Mouse (Mus musculus) heart, embryonic 15.5 days (tissue): ENCODE data around the gene Myt1l. TPM values are rescaled to one million over a fixed set of nuclear protein-coding genes. Genes with fewer than 3 reads are reported as not detected.

Experiments
- ATAC-seq: fragments of 200-750 bp; cut with Nextera tagmentation; replicated peaks from 2 replicates; pipeline ENCODE4 v1.8.0; 2017; ENCODE audit warnings: low read depth, moderate TSS enrichment; ENCODE audit not compliant: insufficient number of reproducible peaks, insufficient read depth, low FRiP score
- H3K27ac ChIP-seq: fragments of 300-500 bp; sonication (generic); 2 replicates; pipeline ENCODE4 v1.5.1; 2015; ENCODE audit warnings: mild to moderate bottlenecking, inconsistent platforms
- H3K27me3 ChIP-seq: fragments of 300-500 bp; sonication (generic); 2 replicates; pipeline ENCODE4 v1.6.1; 2015; ENCODE audit warnings: inconsistent platforms
- H3K36me3 ChIP-seq: fragments of 300-500 bp; sonication (generic); 2 replicates; pipeline ENCODE4 v1.6.1; 2015; ENCODE audit warnings: mild to moderate bottlenecking, inconsistent platforms
- H3K4me1 ChIP-seq: fragments of 300-500 bp; sonication (generic); replicated peaks from 2 replicates; pipeline ENCODE4 v1.6.1; 2015; ENCODE audit warnings: inconsistent platforms
- H3K4me2 ChIP-seq: fragments of 300-500 bp; sonication (generic); 2 replicates; pipeline ENCODE4 v1.6.1; 2015; ENCODE audit warnings: inconsistent platforms, mild to moderate bottlenecking, moderate library complexity
- H3K4me3 ChIP-seq: fragments of 300-500 bp; sonication (generic); 2 replicates; pipeline ENCODE4 v1.5.1; 2015; ENCODE audit warnings: mild to moderate bottlenecking, inconsistent platforms
- H3K9ac ChIP-seq: fragments of 300-500 bp; sonication (generic); 2 replicates; pipeline ENCODE4 v1.6.1; 2015; ENCODE audit warnings: mild to moderate bottlenecking, inconsistent platforms
- H3K9me3 ChIP-seq: fragments of 300-500 bp; sonication (generic); replicated peaks from 2 replicates; pipeline ENCODE4 v1.6.1; 2016; ENCODE audit warnings: inconsistent platforms
- WGBS: fragments of 180-500 bp; shearing (Covaris S2); methylation state at CpG from one replicate; pipeline ENCODE4 v1.1.7; 2015; ENCODE audit warnings: mixed read lengths; 5-methylcytosine and 5-hydroxymethylcytosine counted together
- polyA plus RNA-seq: library from polyadenylated mRNA; unstranded; fragments of >200 nt; fragmentation: Nextera tagmentation; extraction: Ambion mirVana; gene quantifications from 2 replicates; pipeline ENCODE4 v1.2.1, GENCODE M21; 2015

Gene Myt1l
- polyA plus RNA-seq, 1 experiment from 2014 or later: 0.05 TPM

DNA sequence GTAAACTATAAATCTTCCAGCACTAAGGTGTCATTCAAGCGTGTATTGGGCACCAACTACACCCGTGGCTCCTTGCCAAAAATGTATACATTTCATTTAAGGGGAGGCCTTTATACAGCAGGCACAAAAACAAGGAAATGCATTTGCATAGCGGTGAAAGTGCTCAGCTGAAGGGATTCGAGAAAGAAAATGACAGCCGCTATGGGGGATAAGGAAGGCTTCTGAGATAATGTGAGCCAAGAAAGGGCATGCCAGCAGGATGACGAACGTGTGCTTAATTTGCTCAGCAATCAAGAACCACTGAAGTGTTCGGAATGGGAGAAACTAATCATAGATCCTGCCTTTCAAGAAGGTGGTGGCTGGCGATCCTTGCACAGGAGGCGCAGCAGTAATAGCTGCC, 170.8 kb downstream of the Myt1l start:
- Histone ChIP-seq H3K27ac (no peak overlapping the region), H3K27me3 (no peaks in the 10 kb centered on the region), H3K4me2 (no peak overlapping the region), H3K4me3 (no peak overlapping the region), H3K9ac (no peak overlapping the region), H3K9me3 (no peaks in the 10 kb centered on the region), H3K36me3 (no peaks in the 10 kb centered on the region), H3K4me1 (peaks cover 39% of the 10 kb centered on the region)
- ATAC-seq: no peak
- 29% methylated on average over 10 of the region's 10 CpGs for WGBS

DNA sequence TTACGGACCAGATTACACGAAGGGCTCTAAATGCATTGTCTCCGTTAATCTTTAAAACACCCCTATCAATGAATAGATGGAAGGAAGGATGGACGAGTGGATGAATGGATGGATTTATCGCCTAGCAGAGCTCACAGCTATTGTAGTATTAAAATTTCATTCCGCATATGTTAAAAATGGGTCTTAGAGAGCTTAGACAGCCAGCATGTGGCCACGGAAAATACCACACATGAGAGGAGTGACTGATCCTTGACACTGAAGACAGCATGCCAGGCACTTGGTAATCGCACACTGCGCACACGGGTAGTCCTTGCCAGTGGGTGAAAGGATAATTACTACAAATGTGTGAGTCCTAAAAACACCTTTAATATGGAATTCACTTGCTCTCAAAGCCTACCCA, 171.2 kb downstream of the Myt1l start:
- Histone ChIP-seq H3K4me2 (no peak overlapping the region), H3K27ac (no peak overlapping the region), H3K27me3 (no peaks in the 10 kb centered on the region), H3K4me3 (no peak overlapping the region), H3K36me3 (no peaks in the 10 kb centered on the region), H3K9me3 (no peaks in the 10 kb centered on the region), H3K9ac (no peak overlapping the region), H3K4me1 (peaks cover 39% of the 10 kb centered on the region)
- WGBS: 70% methylated on average over 10 of the region's 10 CpGs
- no peak for ATAC-seq

DNA sequence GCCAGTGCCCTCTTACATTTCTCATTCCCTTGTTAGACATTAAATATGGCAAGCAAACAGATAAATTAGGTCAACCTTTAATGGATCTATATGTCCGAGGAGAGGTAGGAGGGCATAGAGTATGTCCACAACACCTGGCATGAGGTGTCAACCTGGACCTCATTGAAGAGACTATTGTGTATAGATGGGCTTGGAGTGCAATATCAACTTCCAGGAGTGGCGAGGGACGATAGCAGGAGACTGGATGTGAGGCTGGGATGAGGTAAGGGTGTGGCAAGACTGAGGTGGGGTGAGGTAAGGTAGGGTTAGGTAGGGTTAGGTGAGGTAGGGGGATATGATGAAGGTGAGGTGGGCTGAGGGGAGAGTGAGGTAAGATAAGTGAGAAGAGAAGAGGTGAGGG, 171.8 kb downstream of the Myt1l start:
- WGBS: 91% methylated on average over 3 of the region's 3 CpGs
- peaks cover 38% of the 10 kb centered on the region for H3K4me1 ChIP-seq
- ATAC-seq: no peak
- no peak overlapping the region for H3K27ac ChIP-seq
- H3K36me3 ChIP-seq: no peaks in the 10 kb centered on the region
- no peaks in the 10 kb centered on the region for H3K9me3 ChIP-seq
- no peaks in the 10 kb centered on the region for H3K27me3 ChIP-seq
- H3K4me2 ChIP-seq: no peak overlapping the region
- H3K9ac ChIP-seq: no peak overlapping the region
- no peak overlapping the region for H3K4me3 ChIP-seq

DNA sequence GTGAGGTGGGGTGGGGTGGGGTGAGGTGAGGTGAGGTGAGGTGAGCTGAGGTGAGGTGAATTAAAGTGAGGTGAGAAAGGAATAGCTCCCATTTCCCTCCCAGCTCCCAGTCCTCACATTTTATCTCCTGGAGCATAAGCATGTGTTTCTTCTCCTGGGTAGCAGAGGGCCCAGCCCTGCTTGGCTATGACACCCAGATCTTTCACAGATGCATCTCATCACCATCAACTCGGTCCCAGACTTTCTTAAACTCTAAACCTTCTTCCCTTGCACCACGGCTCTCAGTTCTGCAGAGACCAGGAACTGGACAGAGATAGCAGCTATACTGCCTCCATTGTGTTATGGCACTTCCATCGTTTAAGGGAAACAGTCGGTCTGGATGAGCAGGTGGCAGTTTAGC, 172.9 kb downstream of the Myt1l start:
- Histone ChIP-seq H3K36me3 (no peaks in the 10 kb centered on the region), H3K27me3 (no peaks in the 10 kb centered on the region), H3K27ac (no peak overlapping the region), H3K4me1 (peaks cover 31% of the 10 kb centered on the region), H3K9ac (no peak overlapping the region), H3K4me2 (no peak overlapping the region), H3K4me3 (no peak overlapping the region), H3K9me3 (no peaks in the 10 kb centered on the region)
- 51% methylated on average over 4 of the region's 4 CpGs for WGBS
- no peak for ATAC-seq

DNA sequence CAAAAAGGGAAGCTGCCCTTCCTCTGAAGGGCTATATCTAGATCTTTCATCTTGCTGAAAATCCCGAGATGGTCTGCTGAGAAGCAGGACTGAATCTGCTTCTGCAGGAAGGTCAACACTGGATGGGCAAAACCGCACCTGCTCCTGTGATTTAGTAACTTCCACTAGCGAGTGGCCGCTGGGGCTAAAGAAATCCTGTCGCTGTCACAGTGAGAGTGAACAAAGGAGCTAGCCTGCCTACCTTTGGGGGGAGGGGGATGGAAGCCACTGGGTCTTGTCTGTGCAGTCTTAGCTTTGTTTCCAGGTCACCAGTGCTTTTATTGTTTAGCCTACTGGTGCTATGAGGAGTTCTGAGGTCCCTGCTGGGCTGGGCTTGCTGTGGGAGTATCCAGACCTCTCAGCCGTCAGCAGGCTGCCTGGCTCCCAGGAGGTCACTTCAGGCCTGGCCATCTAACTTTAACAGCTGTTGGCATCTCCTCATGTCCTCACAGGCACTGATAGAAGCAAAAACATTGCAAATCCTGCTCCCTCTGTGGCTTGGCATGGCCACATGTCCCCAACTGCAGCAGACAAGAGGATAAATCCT, 173.6 kb downstream of the Myt1l start:
- Histone ChIP-seq H3K4me1 (peaks cover 29% of the 10 kb centered on the region), H3K4me2 (no peak overlapping the region), H3K27me3 (no peaks in the 10 kb centered on the region), H3K36me3 (no peaks in the 10 kb centered on the region), H3K9ac (no peak overlapping the region), H3K9me3 (no peaks in the 10 kb centered on the region), H3K27ac (peak overlapping the region; percentile 16; the same call in 1 of the 2 replicates), H3K4me3 (no peak overlapping the region)
- ATAC-seq: no peak
- WGBS: 42% methylated on average over 6 of the region's 6 CpGs

DNA sequence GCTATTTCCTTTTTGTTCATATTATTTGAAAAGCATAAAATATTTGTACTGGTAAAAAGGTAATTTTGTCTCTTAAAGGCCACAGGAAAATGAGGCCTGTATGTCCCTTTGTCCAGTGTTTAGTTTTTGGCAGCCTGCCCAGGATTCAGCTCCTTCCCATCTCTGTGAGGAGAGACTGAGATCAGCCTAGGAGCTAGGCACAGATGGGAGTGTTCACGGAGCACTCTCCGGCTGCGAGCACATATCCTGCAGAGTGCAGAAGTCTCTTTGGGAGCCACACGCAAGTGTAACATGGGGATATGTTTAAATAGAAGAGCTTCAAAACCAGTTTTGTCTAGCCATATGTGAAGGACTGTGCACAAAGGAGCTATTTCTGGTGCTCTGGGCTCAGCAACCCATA, 174.4 kb downstream of the Myt1l start:
- Histone ChIP-seq H3K9me3 (no peaks in the 10 kb centered on the region), H3K4me1 (peaks cover 24% of the 10 kb centered on the region), H3K9ac (no peak overlapping the region), H3K27ac (no peak overlapping the region), H3K36me3 (no peaks in the 10 kb centered on the region), H3K4me3 (no peak overlapping the region), H3K4me2 (no peak overlapping the region), H3K27me3 (no peaks in the 10 kb centered on the region)
- peak; percentile 30; the same call in 1 of the 2 replicates for ATAC-seq
- WGBS: 40% methylated on average over 4 of the region's 4 CpGs

DNA sequence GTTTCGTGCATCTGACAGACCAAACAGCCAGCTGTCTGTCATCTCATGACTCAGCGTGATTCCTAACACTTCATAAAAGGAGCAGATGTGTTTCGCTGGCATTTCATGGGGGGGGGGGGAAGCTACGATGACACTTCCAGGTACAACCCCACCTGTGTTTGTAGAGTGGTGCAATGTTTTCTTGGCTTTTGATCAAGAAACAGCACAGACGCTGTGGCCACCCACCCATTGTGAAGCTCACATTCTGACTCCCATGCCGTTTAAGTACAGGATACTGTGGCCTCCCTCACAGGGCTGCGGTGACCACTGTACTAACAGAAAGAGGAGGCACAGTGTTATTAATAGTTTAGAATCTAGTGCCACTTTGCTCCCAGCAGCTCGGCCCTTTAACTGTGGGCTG, 175.4 kb downstream of the Myt1l start:
- no peak for ATAC-seq
- H3K4me1 ChIP-seq: peaks cover 22% of the 10 kb centered on the region
- no peak overlapping the region for H3K27ac ChIP-seq
- H3K27me3 ChIP-seq: no peaks in the 10 kb centered on the region
- 68% methylated on average over 8 of the region's 8 CpGs for WGBS
- H3K4me3 ChIP-seq: no peak overlapping the region
- no peak overlapping the region for H3K4me2 ChIP-seq
- H3K9me3 ChIP-seq: no peaks in the 10 kb centered on the region
- no peaks in the 10 kb centered on the region for H3K36me3 ChIP-seq
- H3K9ac ChIP-seq: no peak overlapping the region

DNA sequence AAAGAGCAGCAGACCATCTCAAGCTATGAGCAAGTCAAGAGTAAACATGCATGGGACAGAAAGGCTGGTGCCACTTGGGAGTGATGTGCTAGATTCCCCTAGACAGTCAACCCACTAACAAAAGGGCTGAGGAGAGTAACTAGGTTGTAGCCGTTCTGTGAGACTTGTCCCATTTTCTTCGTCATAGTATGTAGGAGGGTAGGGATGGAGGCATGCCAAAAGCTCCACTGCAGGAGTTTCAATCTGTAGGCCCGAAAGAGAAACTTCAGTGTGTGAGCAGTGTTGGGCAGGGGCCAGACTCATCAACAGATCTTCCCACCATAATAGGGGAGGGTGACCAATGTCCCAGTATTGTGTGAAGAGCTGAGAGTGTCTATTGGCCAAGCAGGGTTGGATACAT, 178.9 kb downstream of the Myt1l start:
- Histone ChIP-seq H3K4me1 (peaks cover 8% of the 10 kb centered on the region), H3K9me3 (no peaks in the 10 kb centered on the region), H3K9ac (no peak overlapping the region), H3K4me2 (no peak overlapping the region), H3K36me3 (no peaks in the 10 kb centered on the region), H3K27ac (no peak overlapping the region), H3K4me3 (no peak overlapping the region), H3K27me3 (no peaks in the 10 kb centered on the region)
- 66% methylated on average over 3 of the region's 3 CpGs for WGBS
- no peak for ATAC-seq

DNA sequence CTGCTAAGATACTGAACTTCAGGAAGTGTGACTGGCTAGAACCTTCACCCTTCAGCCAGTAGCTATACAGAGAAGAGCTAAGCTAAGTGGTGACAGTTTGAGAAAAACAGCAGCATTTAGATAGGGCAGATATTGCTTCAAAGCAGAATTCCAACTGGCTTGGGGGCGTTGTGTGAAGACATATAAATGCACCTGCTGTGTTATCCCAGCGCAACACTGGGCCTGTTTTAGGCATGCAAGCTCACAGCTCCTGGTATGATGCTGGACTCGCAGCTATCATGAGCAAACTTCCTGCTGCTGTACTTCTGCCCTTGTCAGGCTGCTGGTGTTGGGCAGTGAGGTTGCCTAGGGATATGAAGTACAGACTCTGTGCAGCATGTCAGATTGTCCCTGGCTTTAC, 180.0 kb downstream of the Myt1l start:
- Histone ChIP-seq H3K4me2 (no peak overlapping the region), H3K27me3 (no peaks in the 10 kb centered on the region), H3K9me3 (no peaks in the 10 kb centered on the region), H3K9ac (no peak overlapping the region), H3K27ac (no peak overlapping the region), H3K36me3 (no peaks in the 10 kb centered on the region), H3K4me3 (no peak overlapping the region), H3K4me1 (0 out of 2 replicates have a peak, but pooled peaks cover under 1% of the 10 kb centered on the region)
- ATAC-seq: no peak
- WGBS: 33% methylated on average over 3 of the region's 3 CpGs

DNA sequence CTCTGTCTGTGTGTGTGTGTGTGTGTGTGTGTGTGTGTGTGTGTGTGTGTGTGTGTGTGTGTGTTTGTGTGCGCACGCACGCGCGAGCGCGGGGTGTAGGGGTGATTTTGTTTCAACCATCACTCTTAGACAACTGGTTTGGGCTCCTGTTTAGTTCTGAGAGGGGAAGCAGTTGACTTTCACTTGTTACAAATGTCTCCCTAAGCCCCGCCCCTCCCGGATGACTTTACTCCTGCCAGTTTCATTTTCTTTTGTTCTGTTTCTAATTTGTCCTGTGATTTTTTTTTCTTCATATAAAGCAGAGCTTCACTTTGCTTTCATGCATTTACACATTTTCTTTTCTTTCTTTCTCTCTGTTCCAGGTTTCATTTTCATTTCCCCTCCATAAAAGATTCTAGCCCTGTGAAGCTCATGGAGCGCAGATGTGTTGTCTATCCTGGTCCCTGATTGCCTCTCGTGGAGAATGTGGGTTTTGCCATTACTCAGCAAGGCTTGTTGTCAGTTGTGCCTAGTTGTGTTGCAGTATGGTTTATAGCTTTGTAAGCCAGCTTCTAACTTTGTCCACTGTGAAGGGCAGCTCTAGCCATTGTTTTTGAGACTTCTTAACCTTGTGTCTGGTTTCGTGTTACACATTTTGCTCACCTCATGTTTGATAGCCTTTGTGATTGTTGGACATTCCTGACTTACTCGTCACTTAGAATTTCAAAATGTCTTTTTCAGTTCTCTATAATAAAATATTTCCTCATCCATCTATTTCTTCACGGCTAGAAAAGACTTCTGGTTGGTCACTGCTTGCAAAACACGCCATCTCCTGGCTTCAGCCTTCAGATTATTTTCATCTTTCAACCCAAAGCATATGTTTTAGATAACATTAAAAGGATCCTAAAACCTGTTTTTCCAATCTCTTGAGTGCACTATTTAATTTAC, 184.9 kb downstream of the Myt1l start:
- no peak overlapping the region for H3K9ac ChIP-seq
- ATAC-seq: no peak
- H3K36me3 ChIP-seq: no peaks in the 10 kb centered on the region
- H3K9me3 ChIP-seq: no peaks in the 10 kb centered on the region
- H3K27ac ChIP-seq: no peak overlapping the region
- no peak overlapping the region for H3K4me3 ChIP-seq
- no peaks in the 10 kb centered on the region for H3K27me3 ChIP-seq
- H3K4me2 ChIP-seq: 0 out of 2 replicates have a peak overlapping the region, but pooled peaks have one; percentile 13
- no peaks in the 10 kb centered on the region for H3K4me1 ChIP-seq
- WGBS: 80% methylated on average over 15 of the region's 15 CpGs

DNA sequence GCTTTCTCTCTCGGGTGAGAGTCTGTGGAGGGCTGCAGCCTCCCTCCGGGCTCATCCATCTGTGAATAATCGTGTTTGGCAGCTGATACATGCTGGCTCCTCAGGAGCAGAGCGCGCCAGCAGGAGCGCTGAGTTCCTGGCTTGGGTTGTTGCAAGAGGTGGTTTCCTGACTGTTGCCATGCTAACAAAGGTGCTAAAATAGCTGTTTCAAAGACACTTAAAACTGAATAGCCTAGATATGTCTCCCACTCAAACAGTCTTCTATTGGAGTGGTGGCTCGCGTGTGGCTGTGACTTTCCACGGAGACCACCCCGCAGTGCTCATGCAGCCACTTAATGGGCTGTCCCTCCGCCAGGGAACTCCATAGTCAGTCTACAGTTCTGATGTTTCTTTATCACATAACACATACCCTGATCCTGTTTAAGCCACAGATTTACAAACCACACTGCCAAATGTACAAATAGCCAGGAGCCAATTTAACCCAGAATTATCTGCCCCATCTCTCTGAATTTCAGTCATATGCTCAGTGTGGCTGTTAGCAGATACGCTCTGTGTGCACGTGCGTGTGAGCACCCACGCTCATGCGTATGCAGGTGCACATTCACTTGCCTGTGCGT, 195.6 kb downstream of the Myt1l start:
- no peaks in the 10 kb centered on the region for H3K36me3 ChIP-seq
- no peak overlapping the region for H3K4me2 ChIP-seq
- no peaks in the 10 kb centered on the region for H3K9me3 ChIP-seq
- no peak overlapping the region for H3K9ac ChIP-seq
- no peaks in the 10 kb centered on the region for H3K4me1 ChIP-seq
- 73% methylated on average over 17 of the region's 17 CpGs for WGBS
- no peak overlapping the region for H3K4me3 ChIP-seq
- no peaks in the 10 kb centered on the region for H3K27me3 ChIP-seq
- H3K27ac ChIP-seq: no peak overlapping the region
- ATAC-seq: no peak
